ENCODE assay signal across 8 mouse cellular contexts in the genomic region with DNA sequence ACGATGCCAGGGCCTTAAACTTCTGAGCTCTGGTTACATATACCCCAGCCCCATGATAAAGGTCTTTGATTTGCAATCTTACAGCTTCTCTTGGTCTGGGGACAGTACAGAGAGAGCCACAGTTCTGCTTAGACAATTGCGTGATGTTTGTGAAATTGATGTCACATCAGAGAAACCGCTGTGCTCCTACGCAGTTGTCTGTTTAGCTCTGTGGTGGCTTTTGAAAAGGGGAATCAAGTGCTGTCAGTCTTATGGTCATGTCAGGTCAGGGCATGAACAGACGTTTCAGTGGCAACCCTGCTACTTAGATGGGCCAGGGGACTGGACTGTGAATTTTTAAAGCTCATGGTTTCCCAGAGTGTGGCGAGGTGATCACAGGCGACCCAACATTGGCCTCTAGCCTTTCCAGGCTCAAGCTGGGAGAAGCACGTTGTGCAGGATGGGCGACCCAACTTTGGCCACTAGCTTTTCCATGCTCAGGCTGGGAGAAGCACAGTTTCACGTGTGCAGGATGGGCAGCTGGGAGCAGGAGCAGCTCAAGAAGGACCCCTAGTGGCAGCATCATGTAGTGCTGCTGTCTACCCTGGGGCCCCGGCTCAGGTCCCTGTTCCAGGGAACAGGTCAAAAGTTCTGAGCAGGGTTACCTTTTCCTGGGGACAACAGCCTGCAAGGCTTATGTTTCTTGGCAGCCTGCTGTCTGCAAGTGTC. TPM values are rescaled to one million over a fixed set of nuclear protein-coding genes. Genes with fewer than 3 reads are reported as not detected.
DNase-seq lines count a peak whose midpoint lies in the region; ATAC-seq and TF ChIP-seq lines count a peak whose summit lies in the region.

No protein-coding gene starts in this region.

- H3K9ac ChIP-seq in forebrain, embryonic 13.5 days: no peak overlapping the region
- no peak overlapping the region; the same call in 1 of the 2 replicates for H3K9ac ChIP-seq in limb, embryonic 12.5 days (replicated peaks)
- no peak overlapping the region for H3K9ac ChIP-seq in neural tube, embryonic 11.5 days (ENCODE audit: low read length)

- DNase-seq in layer of hippocampus, adult 2 months (ENCODE audit: low spot score in 2 of 2): no peak
- no peak for DNase-seq in layer of hippocampus, adult 11-12 months (ENCODE audit: low spot score)
- DNase-seq in Patski (ENCODE audit: low read depth, low spot score) (no peak), adipocyte (ENCODE audit: low spot score) (no peak)
- peak; percentile 56 for DNase-seq in neural tube, embryonic 11.5 days (ENCODE audit: low spot score)

- no peak overlapping the region for H3K27ac ChIP-seq in layer of hippocampus, adult 2 months
- no peak overlapping the region for H3K27ac ChIP-seq in forebrain, embryonic 13.5 days
- no peak overlapping the region for H3K27ac ChIP-seq in limb, embryonic 12.5 days
- no peak overlapping the region for H3K27ac ChIP-seq in neural tube, embryonic 11.5 days (ENCODE audit: low read depth, low read length)

- peak; percentile 53 for ATAC-seq in Patski
- ATAC-seq in forebrain, embryonic 13.5 days: 0 out of 2 replicates have a peak, but pooled peaks have one; percentile 8
- no peak for ATAC-seq in limb, embryonic 12.5 days (ENCODE audit: insufficient number of reproducible peaks, insufficient read depth, low FRiP score, low TSS enrichment, low read depth)
- ATAC-seq in neural tube, embryonic 11.5 days (ENCODE audit: insufficient read depth, low FRiP score, low TSS enrichment): no peak
- ATAC-seq in cerebellum, adult (ENCODE audit: insufficient number of reproducible peaks, low FRiP score, low TSS enrichment): no peak

- no peaks in the 10 kb centered on the region for H3K27me3 ChIP-seq in Patski
- H3K27me3 ChIP-seq in forebrain, embryonic 13.5 days: 0 out of 2 replicates have a peak, but pooled peaks cover 4% of the 10 kb centered on the region
- no peaks in the 10 kb centered on the region; the same call in 1 of the 2 replicates for H3K27me3 ChIP-seq in limb, embryonic 12.5 days
- H3K27me3 ChIP-seq in neural tube, embryonic 11.5 days (ENCODE audit: control insufficient read depth, insufficient read depth, low read length): no peaks in the 10 kb centered on the region

- H3K9me3 ChIP-seq in forebrain, embryonic 13.5 days (replicated peaks): no peaks in the 10 kb centered on the region
- H3K9me3 ChIP-seq in limb, embryonic 12.5 days: no peaks in the 10 kb centered on the region
- H3K9me3 ChIP-seq in neural tube, embryonic 11.5 days (ENCODE audit: control insufficient read depth, low read length): no peaks in the 10 kb centered on the region

- peak; percentile 66 for TF ChIP-seq CTCF in layer of hippocampus, adult 2 months (conservative IDR thresholded peaks at IDR 0.05)
- no peak for TF ChIP-seq CTCF in Patski (IDR thresholded peaks at IDR 0.05)

- H3K4me2 ChIP-seq in forebrain, embryonic 13.5 days: peak overlapping the region; percentile 30; the same call in 1 of the 2 replicates
- H3K4me2 ChIP-seq in limb, embryonic 12.5 days: peak overlapping the region; percentile 49
- peak overlapping the region; percentile 31 for H3K4me2 ChIP-seq in neural tube, embryonic 11.5 days (ENCODE audit: low read depth)

- POLR2A ChIA-PET in Patski (lab: Charles Lee): interaction anchor here (1.0 kb wide), 1 partner anchor 10 kb away, joined by 3 read pairs; no protein-coding TSS in a partner anchor

- CTCF ChIA-PET in Patski (lab: Charles Lee): interaction anchor here (0.8 to 2.3 kb wide), 11 partner anchors 9 to 369 kb away, joined by 3 to 19 read pairs (median 4); partner anchors contain the start of gene Gata2

- H3K4me1 ChIP-seq in forebrain, embryonic 13.5 days: peaks cover 5% of the 10 kb centered on the region; the same call in 1 of the 2 replicates
- peaks cover 10% of the 10 kb centered on the region for H3K4me1 ChIP-seq in limb, embryonic 12.5 days (replicated peaks)
- H3K4me1 ChIP-seq in neural tube, embryonic 11.5 days (ENCODE audit: control insufficient read depth, insufficient read depth, low read length): no peaks in the 10 kb centered on the region

- in situ Hi-C loops in Patski (cut with MboI; ENCODE audit: low pct_unique_long_range_greater_than_20kb): loop anchor here (5.0 to 10.0 kb wide), 3 partner anchors 64 to 384 kb away; no protein-coding TSS in a partner anchor

- no peak overlapping the region for H3K4me3 ChIP-seq in layer of hippocampus, adult 2 months
- no peak overlapping the region for H3K4me3 ChIP-seq in forebrain, embryonic 13.5 days
- H3K4me3 ChIP-seq in limb, embryonic 12.5 days (replicated peaks): 0 out of 2 replicates have a peak overlapping the region, but pooled peaks have one; percentile 15
- H3K4me3 ChIP-seq in neural tube, embryonic 11.5 days (ENCODE audit: low read depth, low read length): no peak overlapping the region

- no peaks in the 10 kb centered on the region for H3K36me3 ChIP-seq in forebrain, embryonic 13.5 days (ENCODE audit: poor library complexity, severe bottlenecking)
- no peaks in the 10 kb centered on the region for H3K36me3 ChIP-seq in limb, embryonic 12.5 days
- no peaks in the 10 kb centered on the region for H3K36me3 ChIP-seq in neural tube, embryonic 11.5 days (ENCODE audit: control insufficient read depth, insufficient read depth, low read length)

- WGBS in forebrain, embryonic 13.5 days: 40% methylated on average over 11 of the region's 11 CpGs
- 41% methylated on average over 11 of the region's 11 CpGs for WGBS in limb, embryonic 12.5 days
- WGBS in neural tube, embryonic 11.5 days: 43% methylated on average over 11 of the region's 11 CpGs

RNA-seq across cellular contexts. Expression of gene Rpn1, which starts 39.0 kb away (rescaled TPM):
- total RNA-seq in layer of hippocampus, adult 2 months (2021): 100 to 1,000 TPM; 163 to 174 TPM
- polyA plus RNA-seq in Patski (2021): 218 TPM
- polyA plus RNA-seq in forebrain, embryonic 13.5 days (2015; fragmentation: Nextera tagmentation; extraction: Ambion mirVana): 212 and 246 TPM in 2 replicates
- 333 and 337 TPM in 2 replicates for polyA plus RNA-seq in limb, embryonic 12.5 days (2016; fragmentation: Nextera tagmentation; extraction: Ambion mirVana)
- polyA plus RNA-seq in neural tube, embryonic 11.5 days (2014; fragmentation: Nextera tagmentation; extraction: Ambion mirVana): 301 and 345 TPM in 2 replicates

Comparison
In these comparisons a context has a peak if more than half of its experiments do, and no peak if none do; other contexts are left out.
1. ATAC-seq: peak in Patski (single experiment) and forebrain, embryonic 13.5 days (single experiment); none in limb, embryonic 12.5 days (single experiment), neural tube, embryonic 11.5 days (single experiment) and cerebellum, adult (single experiment).
2. Peak in every context shown above with its lines, with median percentiles within 50 percentile points of each other: H3K4me2 ChIP-seq.